Mouse (Mus musculus) neural tube, embryonic 13.5 days (tissue): ENCODE data around the gene Agrp. TPM values are rescaled to one million over a fixed set of nuclear protein-coding genes. Genes with fewer than 3 reads are reported as not detected.

Experiments
- ATAC-seq: fragments of 200-750 bp; cut with Nextera tagmentation; 2 replicates; pipeline ENCODE4 v1.8.0; 2017; ENCODE audit warnings: low read depth, mild to moderate bottlenecking, moderate TSS enrichment, moderate library complexity
- H3K27ac ChIP-seq: fragments of 300-500 bp; sonication (generic); replicated peaks from 2 replicates; pipeline ENCODE4 v1.5.1; 2015; ENCODE audit warnings: moderate library complexity, mild to moderate bottlenecking, inconsistent platforms
- H3K27me3 ChIP-seq: fragments of 300-500 bp; sonication (generic); 2 replicates; pipeline ENCODE4 v1.6.1; 2015; ENCODE audit warnings: mild to moderate bottlenecking, inconsistent platforms
- H3K36me3 ChIP-seq: fragments of 300-500 bp; sonication (generic); 2 replicates; pipeline ENCODE4 v1.6.1; 2015; ENCODE audit warnings: mild to moderate bottlenecking, inconsistent platforms
- H3K4me1 ChIP-seq: fragments of 300-500 bp; sonication (generic); replicated peaks from 2 replicates; pipeline ENCODE4 v1.6.1; 2015; ENCODE audit warnings: inconsistent platforms
- H3K4me2 ChIP-seq: fragments of 300-500 bp; sonication (generic); 2 replicates; pipeline ENCODE4 v1.6.1; 2015; ENCODE audit warnings: inconsistent platforms, mild to moderate bottlenecking, moderate library complexity
- H3K4me3 ChIP-seq: fragments of 300-500 bp; sonication (generic); 2 replicates; pipeline ENCODE4 v1.5.1; 2015; ENCODE audit warnings: mild to moderate bottlenecking, inconsistent platforms
- H3K9ac ChIP-seq: fragments of 300-500 bp; sonication (generic); 2 replicates; pipeline ENCODE4 v1.6.1; 2015; ENCODE audit warnings: moderate library complexity, mild to moderate bottlenecking, inconsistent platforms
- H3K9me3 ChIP-seq: fragments of 300-500 bp; sonication (generic); 2 replicates; pipeline ENCODE4 v1.6.1; 2016; ENCODE audit warnings: inconsistent platforms
- WGBS: fragments of 180-500 bp; shearing (Covaris S2); methylation state at CpG from one replicate; pipeline ENCODE4 v1.1.7; 2015; 5-methylcytosine and 5-hydroxymethylcytosine counted together
- polyA plus RNA-seq: library from polyadenylated mRNA; unstranded; fragments of >200 nt; fragmentation: Nextera tagmentation; extraction: Ambion mirVana; gene quantifications from 2 replicates; pipeline ENCODE4 v1.2.1, GENCODE M21; 2015

The Agrp gene
- polyA plus RNA-seq, 1 experiment from 2014 or later, result 2.0 TPM

DNA sequence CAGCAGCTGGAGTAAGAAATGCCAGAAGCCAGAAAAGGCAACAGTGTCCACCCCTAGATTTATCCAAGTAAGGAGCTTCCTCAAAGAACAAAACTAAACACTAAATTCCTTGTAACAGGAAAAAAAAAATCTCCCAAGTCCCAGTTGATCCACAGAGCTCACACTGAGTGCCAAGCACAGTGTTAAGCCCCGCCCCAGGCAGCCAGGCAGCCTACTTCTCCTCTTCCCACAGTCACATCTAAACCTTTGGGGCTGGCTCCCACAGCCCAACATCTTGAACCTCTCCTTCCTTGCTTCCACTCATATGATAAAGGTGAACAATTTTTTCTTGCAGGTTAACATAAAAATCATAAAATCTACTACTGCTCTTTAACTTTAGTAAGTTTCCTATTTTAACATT, 73.3 kb downstream of the Agrp start:
- Histone ChIP-seq H3K27me3 (no peaks in the 10 kb centered on the region), H3K9me3 (no peaks in the 10 kb centered on the region), H3K4me1 (peaks cover 48% of the 10 kb centered on the region), H3K27ac (no peak overlapping the region), H3K9ac (no peak overlapping the region), H3K4me3 (no peak overlapping the region), H3K36me3 (peaks cover 20% of the 10 kb centered on the region; the same call in 1 of the 2 replicates), H3K4me2 (no peak overlapping the region; the same call in 1 of the 2 replicates)
- no peak for ATAC-seq
- WGBS, result 81% methylated on average over 1 of the region's 1 CpGs

DNA sequence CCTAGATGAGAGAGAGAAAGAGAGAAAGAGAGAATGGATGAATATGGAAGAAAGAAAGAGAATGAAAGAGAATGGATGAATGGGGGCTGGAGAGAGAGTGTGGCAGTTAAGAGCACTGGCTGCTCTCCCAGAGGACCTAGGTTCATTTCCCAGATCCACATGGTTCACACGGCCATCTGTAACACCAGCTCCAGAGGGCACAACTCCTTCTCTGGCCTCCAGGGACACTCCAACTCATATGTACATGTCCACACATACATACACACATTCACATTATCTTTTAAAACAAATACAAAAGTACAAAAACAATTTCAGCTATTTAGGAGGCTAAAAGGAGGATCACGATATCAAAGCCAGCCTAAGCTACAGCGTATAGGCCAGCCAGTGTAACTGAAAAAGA, 74.3 kb downstream of the Agrp start:
- no peak for ATAC-seq
- WGBS, result 89% methylated on average over 3 of the region's 3 CpGs
- peaks cover 27% of the 10 kb centered on the region; the same call in 1 of the 2 replicates for H3K36me3 ChIP-seq

DNA sequence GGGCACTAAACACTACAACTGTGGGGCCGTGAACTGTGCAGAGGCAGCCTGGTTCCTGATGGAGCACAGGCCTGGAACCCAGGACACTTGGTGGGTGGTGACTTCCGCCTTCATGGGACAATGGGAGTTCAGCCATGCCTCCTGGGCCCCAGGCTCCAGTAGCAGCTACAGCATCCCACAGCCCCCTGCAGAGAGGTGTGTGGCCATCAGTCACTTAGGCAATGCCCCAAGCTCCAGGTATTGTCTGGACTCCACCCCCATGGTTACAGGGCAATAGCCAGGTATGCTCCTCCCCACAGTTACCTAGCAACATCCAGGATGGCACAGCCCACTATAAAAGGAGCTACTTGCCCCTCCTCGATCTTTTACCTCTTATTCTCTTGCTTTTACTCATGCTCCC, 82.0 kb downstream of the Agrp start:
- Histone ChIP-seq H3K9me3 (no peaks in the 10 kb centered on the region), H3K4me3 (no peak overlapping the region), H3K4me1 (no peaks in the 10 kb centered on the region), H3K27me3 (no peaks in the 10 kb centered on the region), H3K36me3 (peaks cover 20% of the 10 kb centered on the region; the same call in 1 of the 2 replicates), H3K9ac (no peak overlapping the region), H3K4me2 (no peak overlapping the region), H3K27ac (no peak overlapping the region)
- WGBS, result 53% methylated on average over 3 of the region's 3 CpGs
- ATAC-seq, result no peak

More for the DNA sequence above, 74.3 kb downstream of the Agrp start:
- H3K27ac ChIP-seq, result no peak overlapping the region
- H3K9me3 ChIP-seq, result no peaks in the 10 kb centered on the region
- no peaks in the 10 kb centered on the region for H3K27me3 ChIP-seq
- H3K4me1 ChIP-seq, result peaks cover 45% of the 10 kb centered on the region
- no peak overlapping the region for H3K4me2 ChIP-seq
- no peak overlapping the region for H3K4me3 ChIP-seq
- H3K9ac ChIP-seq, result no peak overlapping the region

DNA sequence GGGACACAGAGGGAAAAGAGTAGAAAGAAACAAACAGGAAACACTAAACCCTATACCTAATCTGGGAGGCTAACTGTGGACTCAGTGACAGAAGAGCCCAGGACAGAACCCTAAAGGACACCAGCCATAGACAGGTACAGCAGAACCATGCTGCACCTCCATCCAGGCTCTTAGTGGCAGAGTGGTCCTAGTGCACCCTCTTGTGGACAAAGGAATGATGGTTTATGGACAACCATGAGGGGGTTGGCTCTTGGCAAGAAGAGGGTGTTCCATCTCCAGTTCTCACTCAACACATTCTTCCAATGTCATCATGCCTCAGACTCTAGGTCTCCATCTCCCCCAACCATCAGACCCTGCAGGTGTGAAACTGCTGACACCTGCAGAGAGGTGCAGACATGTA, 83.1 kb downstream of the Agrp start:
- no peak overlapping the region for H3K4me2 ChIP-seq
- no peak for ATAC-seq
- no peaks in the 10 kb centered on the region for H3K9me3 ChIP-seq
- H3K27me3 ChIP-seq, result no peaks in the 10 kb centered on the region
- H3K4me3 ChIP-seq, result no peak overlapping the region
- H3K36me3 ChIP-seq, result peaks cover 12% of the 10 kb centered on the region; the same call in 1 of the 2 replicates
- no peak overlapping the region for H3K27ac ChIP-seq
- no peaks in the 10 kb centered on the region for H3K4me1 ChIP-seq
- H3K9ac ChIP-seq, result no peak overlapping the region

DNA sequence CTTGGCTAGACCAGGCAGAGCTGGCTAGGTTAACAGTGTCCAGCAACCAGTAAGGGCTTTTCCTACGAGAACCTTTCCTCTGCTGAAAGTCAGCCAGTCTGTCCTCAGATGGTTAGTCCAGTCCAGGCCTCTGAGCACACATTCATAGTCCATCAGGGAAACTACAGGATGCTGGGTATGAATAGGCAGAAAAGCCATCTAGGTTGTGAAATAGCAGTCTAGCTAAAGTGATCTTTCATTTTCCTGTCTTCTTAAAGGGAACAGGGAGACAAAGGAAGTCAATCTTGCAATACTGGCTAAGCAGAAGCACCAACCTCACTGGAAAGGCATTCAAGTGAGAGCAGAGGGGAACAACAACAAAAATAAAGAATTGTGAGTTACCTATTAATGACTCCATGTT, 84.4 kb downstream of the Agrp start:
- no peak for ATAC-seq
- Histone ChIP-seq H3K4me1 (no peaks in the 10 kb centered on the region), H3K27ac (no peak overlapping the region), H3K27me3 (no peaks in the 10 kb centered on the region), H3K4me3 (no peak overlapping the region), H3K9ac (no peak overlapping the region), H3K4me2 (no peak overlapping the region), H3K36me3 (0 out of 2 replicates have a peak, but pooled peaks cover 2% of the 10 kb centered on the region), H3K9me3 (no peaks in the 10 kb centered on the region)
- WGBS, result 85% methylated on average over 1 of the region's 1 CpGs

DNA sequence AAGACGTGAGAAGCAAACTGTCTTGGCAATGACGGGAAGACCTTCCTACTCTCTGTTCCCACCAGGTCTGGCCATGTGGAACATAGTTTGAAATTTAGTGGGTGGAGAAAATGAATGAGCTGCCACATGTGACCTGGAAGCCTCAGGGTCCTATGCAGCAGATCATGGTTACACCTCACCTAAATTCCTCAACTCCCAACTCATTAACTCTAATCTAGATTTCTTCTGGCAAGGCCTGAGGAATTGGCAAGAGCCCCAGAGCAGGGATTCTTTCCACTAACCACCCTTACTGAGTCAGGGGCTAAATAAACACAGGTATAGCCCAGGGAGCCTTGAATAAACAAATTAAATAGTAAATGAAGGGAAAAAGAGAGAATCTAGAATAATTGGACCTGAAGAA, 85.2 kb downstream of the Agrp start:
- H3K27me3 ChIP-seq, result no peaks in the 10 kb centered on the region
- no peak overlapping the region for H3K4me2 ChIP-seq
- no peaks in the 10 kb centered on the region for H3K9me3 ChIP-seq
- H3K4me3 ChIP-seq, result no peak overlapping the region
- 94% methylated on average over 2 of the region's 2 CpGs for WGBS
- no peaks in the 10 kb centered on the region for H3K4me1 ChIP-seq
- ATAC-seq, result no peak
- H3K9ac ChIP-seq, result no peak overlapping the region
- no peak overlapping the region for H3K27ac ChIP-seq
- H3K36me3 ChIP-seq, result no peaks in the 10 kb centered on the region

DNA sequence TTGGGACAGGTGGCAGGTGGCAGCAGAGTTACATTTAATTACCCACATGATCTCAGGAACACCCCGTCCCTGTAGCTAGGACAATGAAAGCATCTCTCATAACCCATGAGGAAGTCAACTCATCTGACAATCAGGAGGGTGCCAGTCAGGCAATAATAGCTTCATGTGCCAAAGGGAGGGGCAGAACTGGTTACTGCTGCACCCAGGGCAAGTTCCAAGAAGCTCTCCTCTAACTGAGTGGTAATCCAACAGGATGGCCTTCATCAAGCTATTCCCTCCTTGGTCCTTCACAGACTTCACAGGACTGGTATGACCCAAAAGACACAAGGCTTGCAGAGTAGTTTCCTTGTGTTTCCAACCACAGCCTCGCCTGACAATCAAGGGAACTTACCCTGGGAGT, 87.1 kb downstream of the Agrp start:
- Histone ChIP-seq H3K36me3 (no peaks in the 10 kb centered on the region), H3K9ac (no peak overlapping the region), H3K4me2 (no peak overlapping the region), H3K27ac (no peak overlapping the region), H3K9me3 (no peaks in the 10 kb centered on the region), H3K27me3 (no peaks in the 10 kb centered on the region), H3K4me3 (no peak overlapping the region), H3K4me1 (peaks cover 9% of the 10 kb centered on the region)
- no peak for ATAC-seq
- 80% methylated on average over 2 of the region's 2 CpGs for WGBS

DNA sequence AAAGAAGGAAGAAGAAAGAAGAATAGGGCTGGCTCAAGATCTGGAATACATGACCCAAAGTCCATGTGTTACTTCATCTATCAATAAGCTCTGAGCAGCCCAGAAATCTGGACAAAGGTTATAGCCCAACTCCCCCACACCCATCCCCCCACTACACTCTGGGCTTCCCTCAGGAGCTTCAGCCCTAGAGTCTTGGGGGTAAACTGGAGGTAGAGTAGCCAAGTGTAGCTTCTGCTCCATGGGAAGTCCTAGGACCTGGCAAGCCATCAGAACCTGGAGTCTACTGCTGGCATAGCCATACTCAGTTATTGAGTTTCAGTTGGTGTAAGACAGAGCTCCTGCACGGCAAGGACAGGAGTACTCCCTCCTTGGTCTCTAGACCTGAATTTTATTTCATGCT, 87.7 kb downstream of the Agrp start:
- Histone ChIP-seq H3K9ac (no peak overlapping the region), H3K27me3 (no peaks in the 10 kb centered on the region), H3K9me3 (no peaks in the 10 kb centered on the region), H3K27ac (no peak overlapping the region), H3K4me3 (no peak overlapping the region), H3K4me2 (no peak overlapping the region), H3K36me3 (no peaks in the 10 kb centered on the region), H3K4me1 (peaks cover 15% of the 10 kb centered on the region)
- no peak for ATAC-seq
- WGBS, result 96% methylated on average over 1 of the region's 1 CpGs

DNA sequence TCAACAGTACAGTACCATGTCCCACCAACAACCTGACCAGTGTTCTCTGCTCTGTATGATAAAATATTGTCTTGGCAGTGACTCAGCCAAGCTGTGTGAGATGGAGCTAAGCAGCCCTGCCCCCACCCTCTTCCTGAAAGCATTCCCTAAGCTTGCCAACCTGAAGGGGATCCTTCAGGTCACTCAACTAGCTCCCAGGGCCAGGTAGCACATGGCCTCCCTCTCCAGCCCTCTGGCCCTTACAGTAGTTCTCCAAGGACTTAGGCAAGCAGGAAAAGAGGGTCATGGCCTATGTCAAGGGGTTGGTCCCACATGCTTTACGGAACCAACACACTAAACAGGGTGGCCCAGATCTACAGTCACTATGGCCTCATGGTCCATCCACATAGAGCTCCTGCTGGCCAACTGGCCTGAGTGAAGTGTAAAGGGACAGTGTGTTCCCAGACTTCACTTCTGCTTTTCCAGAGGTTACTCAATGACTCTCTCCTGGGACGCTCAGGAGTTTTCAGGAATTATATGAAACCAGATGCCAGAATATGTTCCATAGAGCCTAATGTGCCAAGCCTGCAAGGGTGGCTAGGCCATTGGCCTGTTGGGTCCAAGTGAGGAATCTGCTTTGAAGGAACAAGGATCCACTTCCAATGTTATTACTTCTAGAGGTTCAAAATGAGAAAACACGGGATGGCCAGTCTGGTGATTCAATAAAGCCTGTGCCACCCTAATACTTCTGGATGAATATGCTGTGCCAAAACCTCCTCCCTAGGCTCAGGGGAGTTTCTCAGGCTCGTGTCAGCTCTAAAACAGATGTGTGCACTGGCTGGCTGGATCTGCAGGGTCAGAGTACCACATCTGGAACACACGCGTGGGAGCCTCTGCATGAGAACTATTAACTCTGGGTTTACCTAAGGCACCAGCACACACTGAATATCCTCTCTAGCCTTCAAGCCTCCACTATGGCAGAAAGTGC, 90.5 kb downstream of the Agrp start:
- no peak overlapping the region for H3K4me3 ChIP-seq
- no peaks in the 10 kb centered on the region for H3K9me3 ChIP-seq
- H3K36me3 ChIP-seq, result peaks cover 6% of the 10 kb centered on the region
- 85% methylated on average over 6 of the region's 6 CpGs for WGBS
- no peak overlapping the region for H3K4me2 ChIP-seq
- no peak overlapping the region for H3K27ac ChIP-seq
- peaks cover 24% of the 10 kb centered on the region for H3K4me1 ChIP-seq
- no peak for ATAC-seq
- no peaks in the 10 kb centered on the region for H3K27me3 ChIP-seq
- no peak overlapping the region for H3K9ac ChIP-seq

DNA sequence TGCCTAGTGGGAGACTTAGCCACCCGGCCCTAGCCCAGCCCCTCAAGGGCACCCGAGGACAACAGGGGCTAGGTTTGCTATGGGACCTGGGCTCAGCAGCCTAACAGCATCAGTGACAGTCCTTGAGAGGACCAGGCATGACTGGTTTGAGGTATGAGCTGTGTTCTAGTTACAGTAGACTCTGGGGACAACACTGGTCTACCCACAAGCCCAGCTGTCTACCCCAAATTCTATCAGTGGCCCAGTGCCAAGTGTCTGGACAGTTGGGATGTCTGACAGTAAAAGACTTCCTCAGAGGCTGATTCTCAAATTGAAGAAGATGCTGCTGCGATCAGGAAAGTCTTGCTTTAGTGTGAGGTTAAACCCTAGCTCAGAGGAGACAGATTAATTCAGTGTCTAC, 91.9 kb downstream of the Agrp start:
- Histone ChIP-seq H3K4me2 (no peak overlapping the region), H3K4me3 (no peak overlapping the region), H3K4me1 (peaks cover 24% of the 10 kb centered on the region), H3K36me3 (peaks cover 10% of the 10 kb centered on the region), H3K27ac (no peak overlapping the region; the same call in 1 of the 2 replicates), H3K9ac (no peak overlapping the region), H3K9me3 (no peaks in the 10 kb centered on the region), H3K27me3 (no peaks in the 10 kb centered on the region)
- ATAC-seq, result no peak
- 78% methylated on average over 3 of the region's 3 CpGs for WGBS

DNA sequence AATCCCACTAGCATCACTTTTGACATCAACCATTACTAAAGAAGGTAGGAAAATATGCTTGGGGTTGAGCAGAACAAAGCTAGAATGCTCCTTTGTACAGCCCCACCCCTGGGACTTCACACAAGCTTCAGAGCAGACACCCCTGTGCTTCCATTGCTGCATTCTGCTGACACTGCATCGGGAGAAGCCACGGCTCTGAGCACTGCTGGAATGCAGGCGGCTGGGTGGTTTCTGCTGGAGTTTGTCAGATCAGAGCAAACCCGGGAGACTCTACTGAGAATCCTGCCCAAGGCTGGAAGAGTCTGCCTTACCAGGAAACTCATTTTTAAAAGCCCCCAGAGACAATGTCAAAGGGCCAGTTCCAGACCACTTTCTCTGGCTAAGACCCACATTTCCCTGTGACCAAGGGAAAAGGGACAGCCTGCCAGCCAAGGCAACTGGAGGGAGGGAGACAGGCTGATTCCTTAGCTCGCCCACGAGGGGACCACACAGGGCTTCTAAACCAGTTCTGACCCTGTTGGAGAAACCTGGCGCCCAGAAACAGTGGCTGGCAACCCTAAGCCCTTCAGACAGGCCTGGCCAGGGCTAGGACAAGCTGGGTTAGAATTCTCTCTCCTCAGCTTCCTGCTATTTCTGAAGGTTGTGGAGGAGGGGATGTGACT, 92.5 kb downstream of the Agrp start:
- peaks cover 10% of the 10 kb centered on the region for H3K36me3 ChIP-seq
- no peaks in the 10 kb centered on the region for H3K27me3 ChIP-seq
- no peak overlapping the region for H3K4me2 ChIP-seq
- peaks cover 24% of the 10 kb centered on the region for H3K4me1 ChIP-seq
- 62% methylated on average over 7 of the region's 7 CpGs for WGBS
- H3K9ac ChIP-seq, result no peak overlapping the region
- no peak overlapping the region for H3K4me3 ChIP-seq
- H3K27ac ChIP-seq, result no peak overlapping the region; the same call in 1 of the 2 replicates
- H3K9me3 ChIP-seq, result no peaks in the 10 kb centered on the region
- ATAC-seq, result no peak

DNA sequence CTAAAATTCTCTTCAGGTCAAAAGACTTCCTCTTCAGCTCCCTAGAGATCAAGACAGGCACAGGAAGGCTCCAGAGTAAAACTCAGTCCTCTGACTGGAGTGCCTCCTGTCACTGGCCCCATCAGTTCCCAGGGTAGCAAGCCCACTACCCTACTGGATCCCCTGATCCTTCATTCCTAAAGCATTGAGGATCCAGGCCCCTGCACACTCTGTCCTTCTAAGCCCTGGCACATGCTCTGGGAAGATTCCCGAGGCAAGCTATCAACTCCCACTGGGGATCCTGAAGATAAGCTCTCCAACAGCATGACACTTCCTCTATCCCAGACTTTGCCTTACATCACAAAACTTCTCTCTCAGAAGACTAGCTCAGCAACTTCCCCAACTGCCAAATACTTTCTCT, 93.5 kb downstream of the Agrp start:
- Histone ChIP-seq H3K9me3 (no peaks in the 10 kb centered on the region), H3K27ac (no peak overlapping the region)

More for the DNA sequence above, 93.5 kb downstream of the Agrp start:
- ATAC-seq, result no peak
- no peak overlapping the region for H3K4me3 ChIP-seq
- H3K9ac ChIP-seq, result no peak overlapping the region
- 72% methylated on average over 1 of the region's 1 CpGs for WGBS
- H3K4me1 ChIP-seq, result peaks cover 24% of the 10 kb centered on the region
- no peak overlapping the region for H3K4me2 ChIP-seq
- H3K27me3 ChIP-seq, result no peaks in the 10 kb centered on the region
- peaks cover 19% of the 10 kb centered on the region for H3K36me3 ChIP-seq
